Mouse (Mus musculus) lung, embryonic 16.5 days (tissue): ENCODE results near the gene Gm19684. TPM values are rescaled to one million over a fixed set of nuclear protein-coding genes. Genes with fewer than 3 reads are reported as not detected.
"Not testable (repeated sequence)": the region's sequence is repeated elsewhere in the genome, so short reads cannot be mapped to it uniquely, and the experiment has no call there.

Source experiments
- ATAC-seq: fragments of 200-750 bp; cut with Nextera tagmentation; 2 replicates; pipeline ENCODE4 v1.8.0; 2017; ENCODE audit warnings: low read depth, mild to moderate bottlenecking, moderate library complexity
- H3K27ac ChIP-seq: fragments of 300-500 bp; sonication (generic); 2 replicates; pipeline ENCODE4 v1.5.1; 2014; ENCODE audit warnings: mild to moderate bottlenecking, control low read depth, low read length
- H3K27me3 ChIP-seq: fragments of 300-500 bp; sonication (generic); 2 replicates; pipeline ENCODE4 v1.6.1; 2014; ENCODE audit warnings: low read depth, low read length, mixed read lengths; ENCODE audit not compliant: control insufficient read depth, insufficient read depth
- H3K36me3 ChIP-seq: fragments of 300-500 bp; sonication (generic); 2 replicates; pipeline ENCODE4 v1.6.1; 2014; ENCODE audit warnings: low read length; ENCODE audit not compliant: control insufficient read depth, insufficient read depth
- H3K4me1 ChIP-seq: fragments of 300-500 bp; sonication (generic); replicated peaks from 2 replicates; pipeline ENCODE4 v1.6.1; 2014; ENCODE audit warnings: low read length, mixed read lengths; ENCODE audit not compliant: control insufficient read depth, insufficient read depth
- H3K4me2 ChIP-seq: fragments of 300-500 bp; sonication (generic); 2 replicates; pipeline ENCODE4 v1.6.1; 2014; ENCODE audit warnings: low read depth, low read length, control low read depth
- H3K4me3 ChIP-seq: fragments of 300-500 bp; sonication (generic); 2 replicates; pipeline ENCODE4 v1.5.1; 2014; ENCODE audit warnings: mild to moderate bottlenecking, low read length, control low read depth
- H3K9ac ChIP-seq: fragments of 300-500 bp; sonication (generic); 2 replicates; pipeline ENCODE4 v1.6.1; 2014; ENCODE audit warnings: low read length, control low read depth
- H3K9me3 ChIP-seq: fragments of 300-500 bp; sonication (generic); 2 replicates; pipeline ENCODE4 v1.6.1; 2016; ENCODE audit warnings: low read length; ENCODE audit not compliant: control insufficient read depth
- WGBS: fragments of 180-500 bp; shearing (Covaris S2); extraction: QIAGEN DNeasy Blood & Tissue Kit; methylation state at CpG from one replicate; pipeline ENCODE4 v1.1.7; 2014; 5-methylcytosine and 5-hydroxymethylcytosine counted together
- polyA plus RNA-seq: library from polyadenylated mRNA; unstranded; fragments of >200 nt; fragmentation: Nextera tagmentation; extraction: Ambion mirVana; gene quantifications from 2 replicates; pipeline ENCODE4 v1.2.1, GENCODE M21; 2015

Gm19684 gene
- polyA plus RNA-seq, 1 experiment from 2014 or later, result not detected

DNA sequence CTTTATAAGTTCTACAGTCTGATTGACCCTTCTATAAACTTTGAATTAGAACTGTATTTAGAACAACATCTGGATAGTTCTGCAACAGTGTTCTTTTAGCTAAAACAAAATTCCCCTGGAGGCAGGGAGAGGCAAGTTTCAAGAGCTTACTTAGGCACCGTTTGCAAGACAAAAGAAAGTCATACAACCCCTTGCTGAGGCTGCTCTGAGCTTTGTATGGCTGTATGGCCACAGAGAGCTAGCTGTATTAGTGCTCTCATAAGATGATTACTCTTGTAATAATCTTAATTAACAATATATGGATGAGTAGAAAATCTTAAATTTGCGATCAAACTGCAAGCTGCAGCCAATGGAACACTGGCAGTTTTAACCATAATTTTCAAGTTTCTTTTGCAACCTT lies 21.9 kb upstream of the Gm19684 start:
- H3K27me3 ChIP-seq, H3K9ac ChIP-seq, ATAC-seq, H3K36me3 ChIP-seq, H3K4me3 ChIP-seq, H3K4me1 ChIP-seq, H3K9me3 ChIP-seq, H3K27ac ChIP-seq, H3K4me2 ChIP-seq: not testable (repeated sequence)
- 62% methylated on average over 2 of the region's 2 CpGs for WGBS

DNA sequence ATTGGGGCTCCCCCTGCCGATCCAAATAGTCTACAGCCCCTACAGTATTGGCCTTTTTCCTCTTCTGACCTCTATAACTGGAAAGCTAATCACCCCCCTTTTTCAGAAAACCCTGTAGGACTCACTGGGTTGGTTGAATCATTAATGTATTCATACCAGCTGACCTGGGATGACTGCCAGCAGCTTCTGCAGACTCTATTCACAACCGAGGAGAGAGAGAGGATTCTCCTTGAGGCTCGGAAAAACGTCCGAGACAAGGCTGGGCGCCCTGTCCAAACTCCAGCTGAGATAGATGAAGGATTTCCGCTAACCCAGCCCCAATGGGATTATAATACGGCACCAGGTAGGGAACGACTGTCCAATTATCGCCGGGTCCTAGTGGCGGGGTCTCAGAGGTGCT lies 19.4 kb upstream of the Gm19684 start:
- not testable (repeated sequence) for H3K9ac ChIP-seq, H3K4me3 ChIP-seq, H3K9me3 ChIP-seq, H3K4me1 ChIP-seq, H3K36me3 ChIP-seq, H3K4me2 ChIP-seq, H3K27me3 ChIP-seq, H3K27ac ChIP-seq, ATAC-seq
- 88% methylated on average over 11 of the region's 12 CpGs for WGBS

DNA sequence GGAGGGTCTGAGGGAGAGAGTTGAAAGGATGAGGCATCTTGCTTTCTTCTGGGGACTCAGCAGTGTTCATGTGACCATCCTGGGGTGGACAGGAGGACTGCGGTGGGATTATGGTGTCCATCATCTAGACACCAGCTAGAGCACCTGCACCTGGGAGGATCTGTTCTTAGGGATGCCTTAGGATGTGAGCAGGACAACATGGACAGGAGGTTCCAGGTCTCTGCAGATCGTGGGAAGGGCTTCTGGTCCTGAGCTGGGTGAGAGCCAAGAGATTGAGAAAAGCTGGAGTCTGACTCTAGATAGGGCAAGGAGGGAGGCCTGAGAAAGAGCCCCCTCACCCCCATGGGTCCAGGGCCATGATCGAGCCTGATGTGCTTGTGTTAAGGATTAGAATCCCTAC lies 11.3 kb upstream of the Gm19684 start:
- not testable (repeated sequence) for ATAC-seq
- 42% methylated on average over 3 of the region's 3 CpGs for WGBS

DNA sequence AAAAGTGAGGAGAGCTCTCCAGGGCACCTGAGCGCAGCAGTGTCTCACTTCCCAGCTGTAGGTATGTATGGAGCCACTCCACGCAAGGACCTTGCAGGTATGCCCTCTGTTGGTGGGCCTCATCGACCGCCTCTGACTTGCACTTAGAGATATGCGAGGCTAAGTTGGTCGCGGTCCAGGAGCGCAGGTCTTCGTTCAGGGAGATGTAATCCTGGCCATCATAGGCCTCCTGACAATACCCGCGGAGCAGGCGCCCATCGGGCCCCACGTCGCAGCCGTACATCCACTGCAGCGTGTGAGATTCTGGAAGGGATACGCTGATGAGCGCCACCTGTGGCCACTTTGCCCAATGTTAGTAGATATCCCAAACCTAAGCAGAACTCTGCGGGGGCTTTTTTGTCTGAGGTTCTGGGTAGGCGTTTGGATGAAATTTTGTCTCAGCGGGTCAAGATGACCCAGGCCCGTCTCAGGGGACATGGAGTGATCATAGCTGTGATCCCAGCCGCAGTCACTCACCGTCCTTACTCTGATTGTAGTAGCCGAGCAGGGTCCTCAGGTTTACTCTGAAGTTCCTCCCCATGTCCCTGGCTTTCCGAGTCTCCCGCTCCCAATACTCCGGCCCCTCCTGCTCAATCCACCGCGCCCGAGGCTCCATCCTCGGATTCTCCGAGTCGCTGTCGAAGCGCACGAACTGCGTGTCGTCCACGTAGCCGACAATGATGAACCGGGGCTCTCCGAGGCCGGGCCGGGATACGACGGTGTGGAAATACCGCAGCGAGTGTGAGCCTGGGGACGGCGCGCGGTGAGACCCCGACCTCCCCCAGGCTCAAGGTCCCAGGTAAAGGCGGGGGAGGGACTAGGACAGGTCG lies 10.6 kb upstream of the Gm19684 start:
- H3K9me3 ChIP-seq, H3K36me3 ChIP-seq, H3K4me1 ChIP-seq, H3K27ac ChIP-seq: not testable (repeated sequence)
- Histone ChIP-seq H3K4me2 (peak overlapping the region; percentile 73), H3K9ac (peak overlapping the region; percentile 54), H3K4me3 (peak overlapping the region; percentile 44), H3K27me3 (peaks cover 12% of the 10 kb centered on the region; the same call in 1 of the 2 replicates)
- ATAC-seq, result peak; percentile 78
- WGBS, result 1% methylated on average over 57 of the region's 57 CpGs

More for the DNA sequence above, 11.3 kb upstream of the Gm19684 start:
- not testable (repeated sequence) for H3K9me3 ChIP-seq, H3K4me1 ChIP-seq, H3K27ac ChIP-seq, H3K4me3 ChIP-seq, H3K9ac ChIP-seq, H3K36me3 ChIP-seq
- Histone ChIP-seq H3K4me2 (peak overlapping the region; percentile 73; the same call in 1 of the 2 replicates), H3K27me3 (peaks cover 12% of the 10 kb centered on the region; the same call in 1 of the 2 replicates)

DNA sequence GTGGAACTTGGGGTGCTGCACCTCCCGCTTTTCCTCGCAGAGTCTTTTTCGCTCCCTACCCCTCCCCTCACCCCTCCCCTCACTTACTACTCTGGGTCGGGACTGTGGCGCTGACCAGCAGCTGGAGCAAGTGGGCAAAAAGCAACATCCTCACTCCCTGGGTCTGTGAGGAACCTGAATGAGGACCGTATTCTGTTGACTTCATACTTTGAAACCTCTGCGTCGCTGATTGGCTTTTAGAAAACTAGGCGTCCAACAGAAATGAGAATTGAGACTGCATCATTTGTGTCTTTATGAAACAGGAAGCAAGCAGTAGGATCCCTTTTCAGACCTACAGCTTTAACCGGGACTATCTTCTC lies 10.0 kb upstream of the Gm19684 start:
- 2% methylated on average over 10 of the region's 10 CpGs for WGBS
- ATAC-seq, result 0 out of 2 replicates have a peak, but pooled peaks have one; percentile 27
- Histone ChIP-seq H3K9ac (peak overlapping the region; percentile 54), H3K4me2 (peak overlapping the region; percentile 73), H3K27me3 (peaks cover 12% of the 10 kb centered on the region; the same call in 1 of the 2 replicates), H3K4me3 (peak overlapping the region; percentile 44)
- H3K36me3 ChIP-seq, H3K27ac ChIP-seq, H3K4me1 ChIP-seq, H3K9me3 ChIP-seq: not testable (repeated sequence)

DNA sequence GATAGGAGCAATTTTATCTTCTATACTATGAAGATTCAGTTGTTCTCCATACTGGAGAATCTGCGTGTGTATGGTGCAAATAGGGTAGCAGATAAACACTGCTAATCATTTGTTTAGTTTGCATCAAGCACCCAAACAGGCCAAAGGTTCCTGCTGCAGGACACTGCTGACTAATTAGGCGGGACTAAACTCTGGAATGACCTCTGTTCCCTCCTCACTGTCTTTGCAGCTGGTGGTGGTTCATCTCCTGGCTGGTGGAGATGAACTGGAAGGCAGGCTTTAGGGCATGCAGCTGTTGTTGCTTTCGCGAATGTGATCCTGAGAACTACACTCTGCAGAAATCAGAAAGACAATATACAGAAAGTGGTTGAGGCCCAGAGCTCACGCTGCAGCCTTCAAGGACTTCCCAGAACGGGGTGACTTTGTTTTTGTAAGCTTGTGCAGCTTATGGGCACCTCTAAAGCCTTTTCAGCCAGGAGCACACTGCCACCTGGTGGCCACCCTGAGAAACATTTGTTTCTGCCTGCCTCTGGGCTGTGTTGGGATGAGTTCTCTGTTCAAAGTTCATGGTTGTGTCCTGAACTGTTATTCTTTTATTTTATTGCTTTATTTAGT lies 7.4 kb upstream of the Gm19684 start:
- not testable (repeated sequence) for H3K9me3 ChIP-seq, H3K36me3 ChIP-seq, H3K4me3 ChIP-seq, H3K4me1 ChIP-seq, H3K4me2 ChIP-seq, H3K27ac ChIP-seq, H3K9ac ChIP-seq
- peak; percentile 62; the same call in 1 of the 2 replicates for ATAC-seq
- WGBS, result 16% methylated on average over 6 of the region's 6 CpGs
- H3K27me3 ChIP-seq, result peaks cover 12% of the 10 kb centered on the region; the same call in 1 of the 2 replicates

DNA sequence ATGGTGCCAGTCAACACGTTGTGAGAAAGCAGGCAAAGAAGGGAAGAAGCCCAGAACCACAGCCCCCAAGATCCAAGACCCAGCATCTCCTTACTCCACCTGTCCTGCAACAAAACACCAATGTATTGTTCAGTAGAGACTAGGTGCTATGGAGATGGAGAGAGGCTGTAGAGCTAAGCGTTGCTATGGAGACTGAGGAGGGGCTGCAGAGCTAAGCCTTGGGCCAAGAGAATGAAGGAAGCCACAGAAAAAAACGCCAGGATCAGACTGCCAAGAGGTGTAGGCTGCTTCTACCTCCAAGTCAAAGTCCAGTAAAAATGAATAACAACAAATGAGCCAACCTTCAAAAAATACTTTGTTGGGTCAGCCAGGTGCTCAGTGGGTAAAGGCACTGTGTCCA lies 4.9 kb upstream of the Gm19684 start:
- H3K36me3 ChIP-seq, result not testable (repeated sequence)
- WGBS, result 23% methylated on average over 3 of the region's 3 CpGs

DNA sequence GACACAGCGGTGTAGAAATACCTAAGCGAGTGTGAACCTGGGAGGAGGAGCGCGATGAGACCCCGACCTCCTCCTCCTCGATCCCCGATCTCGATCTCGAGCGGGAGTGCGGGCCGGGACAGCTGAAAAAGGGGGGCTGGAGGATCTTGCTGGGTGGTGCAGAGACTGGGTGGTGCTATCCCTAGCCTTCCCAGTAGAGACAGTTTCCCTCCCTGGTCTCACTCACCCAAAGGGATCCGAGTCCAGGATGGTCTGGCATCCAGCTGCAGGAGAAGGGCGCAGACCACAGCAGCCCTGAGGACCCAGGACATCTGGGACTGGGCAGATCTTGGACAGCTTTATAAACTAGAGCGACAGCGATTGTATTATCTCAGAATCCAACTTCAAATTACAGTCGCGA lies 639 bp upstream of the Gm19684 start:
- H3K4me2 ChIP-seq, result peak overlapping the region; percentile 50
- not testable (repeated sequence) for H3K36me3 ChIP-seq, H3K27ac ChIP-seq, H3K4me1 ChIP-seq, H3K27me3 ChIP-seq, H3K9me3 ChIP-seq
- peak; percentile 53; the same call in 1 of the 2 replicates for ATAC-seq
- WGBS, result 19% methylated on average over 18 of the region's 18 CpGs
- 0 out of 2 replicates have a peak overlapping the region, but pooled peaks have one; percentile 28 for H3K9ac ChIP-seq
- H3K4me3 ChIP-seq, result peak overlapping the region; percentile 36; the same call in 1 of the 2 replicates

More for the DNA sequence above, 4.9 kb upstream of the Gm19684 start:
- not testable (repeated sequence) for H3K9ac ChIP-seq, H3K4me1 ChIP-seq, H3K9me3 ChIP-seq, H3K27ac ChIP-seq, H3K4me3 ChIP-seq, H3K27me3 ChIP-seq, H3K4me2 ChIP-seq, ATAC-seq

DNA sequence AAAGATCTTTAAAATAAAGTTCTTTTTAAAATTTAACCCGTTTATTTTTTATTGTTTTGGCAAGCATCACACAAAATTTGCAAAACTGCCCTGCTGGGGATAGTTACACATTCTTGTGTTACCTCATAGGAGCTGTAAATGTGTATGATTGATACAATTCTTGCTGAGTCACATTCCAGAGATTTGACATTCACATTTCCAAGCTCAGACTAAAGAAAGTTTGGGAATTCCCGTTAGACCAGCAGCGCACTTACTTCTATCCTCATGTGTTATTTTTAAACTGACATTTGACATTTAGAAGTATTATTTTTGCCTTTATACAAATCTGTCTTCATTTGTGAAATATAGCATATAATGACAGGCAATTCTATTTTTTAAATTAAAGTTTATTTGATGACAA lies 2.6 kb downstream of the Gm19684 start:
- H3K9me3 ChIP-seq, ATAC-seq, H3K27me3 ChIP-seq, H3K4me2 ChIP-seq, H3K4me1 ChIP-seq, H3K9ac ChIP-seq, H3K36me3 ChIP-seq, H3K4me3 ChIP-seq, H3K27ac ChIP-seq: not testable (repeated sequence)
- 40% methylated on average over 3 of the region's 3 CpGs for WGBS
